Mouse (Mus musculus) lung, adult 18-20 months (tissue): ENCODE data around the gene Pax2.
"Not testable (repeated sequence)": the region's sequence is repeated elsewhere in the genome, so short reads cannot be mapped to it uniquely, and the experiment has no call there.

Experiments
- DNase-seq, 2 experiments: peaks; one replicate each; pipeline ENCODE4 v3.0.0; 2022; ENCODE audit warnings: mixed read lengths in 2 of 2

Gene Pax2

GRCm38 (mm10) chr19:44835931-44836861 is 80.4 kb downstream of the Pax2 start:
- DNase-seq: peak in 1 of 2 experiments; percentile 5

GRCm38 (mm10) chr19:44837426-44838205 is 81.8 kb downstream of the Pax2 start:
- DNase-seq: no peak

- DNase-seq: no peak
Measured at GRCm38 (mm10) chr19:44838321-44838720, 82.5 kb downstream of the Pax2 start.

GRCm38 (mm10) chr19:44842661-44843060 is 86.8 kb downstream of the Pax2 start:
- not testable (repeated sequence) for DNase-seq

GRCm38 (mm10) chr19:44849465-44849864 is 93.6 kb downstream of the Pax2 start:
- no peak for DNase-seq

GRCm38 (mm10) chr19:44858671-44859070 is 102.8 kb downstream of the Pax2 start:
- no peak for DNase-seq

GRCm38 (mm10) chr19:44868766-44869165 is 112.9 kb downstream of the Pax2 start:
- no peak for DNase-seq

- no peak for DNase-seq
Measured at GRCm38 (mm10) chr19:44874186-44874898, 118.5 kb downstream of the Pax2 start.

GRCm38 (mm10) chr19:44874928-44875327 is 119.1 kb downstream of the Pax2 start:
- no peak for DNase-seq

GRCm38 (mm10) chr19:44875718-44876117 is 119.9 kb downstream of the Pax2 start:
- no peak for DNase-seq

GRCm38 (mm10) chr19:44876529-44876928 is 120.7 kb downstream of the Pax2 start:
- DNase-seq: no peak

GRCm38 (mm10) chr19:44882552-44883024 is 126.7 kb downstream of the Pax2 start:
- DNase-seq: peak in 1 of 2 experiments; percentile 14

GRCm38 (mm10) chr19:44884331-44884730 is 128.5 kb downstream of the Pax2 start:
- no peak for DNase-seq

GRCm38 (mm10) chr19:44886475-44886874 is 130.6 kb downstream of the Pax2 start:
- DNase-seq: no peak
